Mouse (Mus musculus) embryonic fibroblast, embryonic 13.5 days (primary cell): ENCODE results near the gene Scamp2. TPM values are rescaled to one million over a fixed set of nuclear protein-coding genes. Genes with fewer than 3 reads are reported as not detected.

Experiments
- H3K27ac ChIP-seq: 2 replicates; pipeline ENCODE4 v1.5.1; 2012; ENCODE audit warnings: low read length, control low read depth, inconsistent platforms; ENCODE audit not compliant: insufficient read depth
- H3K4me1 ChIP-seq: 2 replicates; pipeline ENCODE4 v1.6.1; 2011; ENCODE audit warnings: low read length; ENCODE audit not compliant: control insufficient read depth, insufficient read depth
- H3K4me3 ChIP-seq: 2 replicates; pipeline ENCODE4 v1.5.1; 2011; ENCODE audit warnings: mild to moderate bottlenecking, control low read depth, low read length; ENCODE audit not compliant: insufficient read depth
- CTCF ChIP-seq: IDR thresholded peaks from 2 replicates; pipeline ENCODE4 v1.5.1; 2011; ENCODE audit warnings: mild to moderate bottlenecking, control low read depth, low read length, moderate library complexity, borderline replicate concordance; ENCODE audit not compliant: insufficient read depth
- POLR2A ChIP-seq: IDR thresholded peaks from 2 replicates; pipeline ENCODE4 v1.6.1; 2011; ENCODE audit warnings: low read depth, mild to moderate bottlenecking, control low read depth, low read length, moderate library complexity
- polyA plus RNA-seq: library from polyadenylated mRNA; stranded (reverse); fragments of >200 nt; gene quantifications from 2 replicates; pipeline ENCODE4 v1.2.4, GENCODE M21; 2011; ENCODE audit warnings: low read depth; ENCODE audit not compliant: missing spikeins, insufficient read length

Scamp2 gene
- polyA plus RNA-seq, 1 experiment: 38.2 TPM

DNA sequence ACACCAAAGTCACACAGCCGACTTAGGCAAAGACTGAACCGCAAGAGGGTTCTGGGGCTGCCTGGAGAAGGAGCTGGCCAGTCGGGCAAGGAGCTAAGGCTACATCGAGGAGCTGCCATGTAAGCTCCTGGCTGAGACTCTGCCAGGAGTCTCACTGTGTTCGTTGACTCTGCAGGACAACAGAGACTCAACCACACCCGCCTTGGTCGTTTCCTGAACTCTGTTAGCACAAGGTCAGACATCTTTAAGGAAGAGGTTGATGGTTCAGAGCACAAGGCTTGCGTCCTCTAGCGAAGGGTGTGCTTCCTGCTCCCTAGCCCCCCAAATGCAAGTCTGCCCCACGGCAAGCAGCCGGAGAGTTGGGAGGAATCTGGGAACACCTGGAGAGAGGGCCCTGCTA is 12.9 kb upstream of the Scamp2 start:
- no peak for TF ChIP-seq CTCF
- TF ChIP-seq POLR2A: no peak

DNA sequence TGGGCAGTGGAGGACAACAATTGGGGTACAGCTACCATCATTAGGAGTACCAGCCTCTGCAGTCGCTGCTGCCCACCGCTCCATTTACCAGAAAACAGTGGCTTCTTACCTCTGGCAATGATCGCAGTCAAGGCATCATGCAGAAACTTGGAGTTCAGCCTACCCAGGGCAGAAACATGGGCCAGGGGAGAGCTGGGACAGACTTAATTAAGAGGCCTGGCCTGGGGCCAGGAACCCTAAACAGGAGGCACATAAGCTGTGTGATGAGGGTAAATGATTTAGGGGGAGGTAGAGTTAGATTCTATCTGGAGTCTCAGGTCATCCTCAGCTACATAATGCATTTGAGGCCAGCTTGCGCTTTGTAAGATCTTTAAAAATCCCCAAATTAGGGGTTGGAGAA is 11.6 kb upstream of the Scamp2 start:
- Histone ChIP-seq H3K27ac (no peak overlapping the region), H3K4me3 (no peak overlapping the region), H3K4me1 (peaks cover 4% of the 10 kb centered on the region; the same call in 1 of the 2 replicates)
- TF ChIP-seq POLR2A (no peak), CTCF (no peak)

More for the DNA sequence above, 12.9 kb upstream of the Scamp2 start:
- Histone ChIP-seq H3K27ac (no peak overlapping the region), H3K4me1 (peaks cover 4% of the 10 kb centered on the region; the same call in 1 of the 2 replicates), H3K4me3 (no peak overlapping the region)

DNA sequence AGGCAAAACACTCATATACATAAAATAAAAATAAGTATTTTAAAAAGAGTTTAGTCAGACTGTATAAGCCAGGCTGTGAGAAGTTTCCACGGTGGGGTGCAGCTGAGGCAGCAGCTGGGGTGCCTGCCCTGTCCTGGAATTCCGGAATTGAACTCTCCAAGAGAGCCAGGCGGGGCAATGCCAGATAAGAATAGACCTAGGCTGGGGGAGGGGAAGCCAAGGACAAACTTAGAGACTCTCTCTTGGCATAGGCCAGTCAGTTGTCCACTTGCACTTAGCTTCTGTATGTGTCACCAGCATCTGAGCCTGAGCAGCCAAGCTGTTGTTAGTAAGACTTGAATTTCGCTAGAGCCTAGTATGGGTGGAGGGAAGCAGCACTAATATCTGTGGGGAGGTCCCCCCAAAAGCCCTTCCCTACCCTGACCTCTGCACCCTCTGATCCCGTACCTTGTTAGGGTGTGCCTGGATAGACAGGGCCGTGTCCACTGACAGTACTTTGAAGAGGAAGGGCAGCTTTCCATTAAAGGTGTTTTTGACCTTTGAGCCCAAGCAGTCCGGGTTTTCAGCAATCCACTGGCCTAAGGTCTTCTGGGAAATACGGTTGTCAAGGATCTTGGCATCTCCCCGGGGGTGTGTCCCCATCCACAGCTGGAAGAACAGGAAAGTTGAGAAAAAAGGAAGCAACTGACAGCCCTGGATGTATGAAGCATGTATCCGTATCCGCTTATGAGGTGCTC is 10.4 kb upstream of the Scamp2 start:
- TF ChIP-seq CTCF (no peak), POLR2A (no peak)
- H3K4me1 ChIP-seq: peaks cover 4% of the 10 kb centered on the region; the same call in 1 of the 2 replicates
- H3K4me3 ChIP-seq: no peak overlapping the region
- no peak overlapping the region for H3K27ac ChIP-seq

DNA sequence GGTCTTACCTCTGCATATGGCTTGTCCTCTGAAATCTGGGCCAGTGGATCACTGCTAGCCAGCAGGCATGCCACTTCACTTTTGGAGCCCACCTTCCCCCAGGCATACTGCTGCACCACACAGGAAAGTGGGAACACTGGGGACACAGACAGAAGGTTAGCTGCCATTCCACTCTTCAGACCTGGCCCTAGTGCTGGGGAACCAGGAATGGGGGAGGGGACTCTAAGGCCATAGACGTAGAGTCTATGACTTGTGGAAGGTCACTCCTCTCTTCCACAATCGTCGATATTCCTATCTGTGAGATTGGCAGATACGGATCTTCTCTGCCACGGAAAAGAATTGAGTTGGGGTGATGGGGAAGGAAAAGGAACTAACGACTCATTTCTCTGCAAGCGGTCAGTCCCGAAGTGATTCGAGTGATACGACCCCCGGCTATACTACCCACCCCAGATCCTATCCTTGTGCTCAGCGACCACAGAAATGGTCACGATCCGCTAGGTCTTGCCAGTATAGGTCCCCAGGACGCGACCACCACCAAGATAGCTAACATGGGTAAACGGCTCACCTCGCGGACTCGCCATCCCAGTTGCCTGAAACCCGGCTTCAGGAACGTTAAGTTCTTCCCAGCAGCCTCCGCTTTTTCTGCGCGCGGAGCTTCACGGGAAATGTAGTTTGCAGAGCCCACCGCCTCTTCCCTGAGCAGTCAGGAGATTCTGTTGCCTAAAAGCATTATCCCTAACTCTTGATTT is 8.4 kb upstream of the Scamp2 start, which contains the start of gene Mpi:
Gene Mpi (minus strand): TSS at position 625 of the 749 bp plus-strand sequence.
- TF ChIP-seq POLR2A: peak; percentile 91
- no peak for TF ChIP-seq CTCF
- Histone ChIP-seq H3K27ac (no peak within 1 kb of the TSS), H3K4me3 (peak within 1 kb of the TSS; percentile 71), H3K4me1 (peaks cover 4% of the 10 kb centered on the region; the same call in 1 of the 2 replicates)

DNA sequence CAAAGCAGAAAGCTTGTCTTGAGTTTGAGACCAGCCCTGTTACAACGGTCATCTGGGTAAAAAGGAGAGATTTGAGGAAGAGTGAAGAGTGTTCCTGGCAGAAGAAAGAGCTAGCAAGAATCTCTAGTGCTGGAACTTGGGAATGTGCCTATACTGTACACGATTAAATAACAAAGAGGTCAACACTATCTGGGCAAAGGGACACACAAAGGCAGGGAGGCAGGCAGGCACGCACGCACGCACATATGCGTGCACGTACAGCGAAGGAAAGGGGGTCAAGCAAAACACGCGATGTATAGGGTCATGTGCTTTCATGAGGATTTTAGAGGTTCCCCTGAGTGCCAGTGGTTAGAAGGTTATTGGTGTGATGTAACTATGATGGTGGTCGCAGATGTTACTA is 7.6 kb upstream of the Scamp2 start:
- TF ChIP-seq POLR2A (no peak), CTCF (no peak)
- Histone ChIP-seq H3K4me1 (peaks cover 4% of the 10 kb centered on the region; the same call in 1 of the 2 replicates), H3K27ac (no peak overlapping the region), H3K4me3 (no peak overlapping the region)

DNA sequence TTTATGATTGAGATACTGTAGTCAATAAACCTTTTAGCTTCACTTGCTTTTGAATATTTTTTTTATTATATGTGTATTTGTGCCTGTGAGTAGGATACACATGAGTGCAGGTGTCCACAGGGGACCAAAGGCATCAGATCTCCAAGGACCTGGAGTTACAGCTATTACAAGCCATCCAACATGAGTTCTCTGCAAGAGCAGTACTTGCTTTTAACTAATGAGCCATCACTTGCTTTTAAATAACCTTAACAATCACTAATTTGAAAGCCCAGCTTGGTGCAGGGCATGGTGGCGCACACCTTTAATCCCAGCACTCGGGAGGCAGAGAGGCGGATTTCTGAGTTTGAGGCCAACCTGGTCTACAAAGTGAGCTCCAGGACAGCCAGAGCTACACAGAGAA is 6.0 kb upstream of the Scamp2 start:
- TF ChIP-seq POLR2A: no peak
- no peak for TF ChIP-seq CTCF

DNA sequence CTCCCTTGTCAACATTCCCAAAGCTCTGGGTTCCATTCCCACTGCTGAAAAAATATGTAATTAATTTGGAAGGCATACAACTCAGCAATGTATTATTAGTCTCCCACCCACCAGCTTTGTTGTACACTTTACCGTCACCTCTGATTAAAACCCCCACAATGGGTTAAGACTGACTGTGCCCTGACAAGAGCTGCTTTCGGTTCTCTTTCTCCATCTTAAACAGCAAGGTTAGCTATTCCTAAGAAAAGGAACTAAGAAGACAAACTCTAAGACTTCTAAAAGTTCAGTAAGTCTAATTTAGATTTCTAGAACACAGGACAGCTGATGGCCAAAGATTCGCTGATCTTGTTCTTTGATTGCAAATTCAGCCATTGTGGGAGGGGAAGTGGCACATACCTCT is 3.5 kb upstream of the Scamp2 start:
- no peak overlapping the region for H3K27ac ChIP-seq
- peaks cover 3% of the 10 kb centered on the region for H3K4me1 ChIP-seq
- no peak overlapping the region for H3K4me3 ChIP-seq
- TF ChIP-seq POLR2A (no peak), CTCF (no peak)

More for the DNA sequence above, 6.0 kb upstream of the Scamp2 start:
- no peak overlapping the region for H3K4me3 ChIP-seq
- peaks cover 4% of the 10 kb centered on the region; the same call in 1 of the 2 replicates for H3K4me1 ChIP-seq
- no peak overlapping the region for H3K27ac ChIP-seq

DNA sequence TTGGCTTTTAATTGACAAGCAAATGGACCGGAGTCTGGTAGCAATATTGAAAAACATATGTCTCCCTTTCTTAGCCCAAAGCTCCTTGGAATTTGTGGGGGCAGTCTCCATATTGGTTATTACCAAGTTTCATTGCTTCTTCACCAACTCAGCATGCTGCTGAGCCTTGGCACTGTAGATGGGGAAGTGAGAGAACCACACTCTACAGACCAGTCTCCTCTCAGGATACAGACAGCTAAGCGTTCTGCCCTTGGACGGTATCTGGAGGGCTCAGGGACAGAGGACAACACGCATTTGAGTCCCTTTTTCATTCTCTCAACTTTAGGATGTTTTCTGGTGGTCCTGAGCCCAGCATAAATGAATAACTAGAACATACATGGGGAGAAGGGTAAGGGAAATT is 2.1 kb upstream of the Scamp2 start:
- no peak for TF ChIP-seq CTCF
- Histone ChIP-seq H3K4me1 (peaks cover 5% of the 10 kb centered on the region), H3K4me3 (no peak overlapping the region), H3K27ac (no peak overlapping the region)

DNA sequence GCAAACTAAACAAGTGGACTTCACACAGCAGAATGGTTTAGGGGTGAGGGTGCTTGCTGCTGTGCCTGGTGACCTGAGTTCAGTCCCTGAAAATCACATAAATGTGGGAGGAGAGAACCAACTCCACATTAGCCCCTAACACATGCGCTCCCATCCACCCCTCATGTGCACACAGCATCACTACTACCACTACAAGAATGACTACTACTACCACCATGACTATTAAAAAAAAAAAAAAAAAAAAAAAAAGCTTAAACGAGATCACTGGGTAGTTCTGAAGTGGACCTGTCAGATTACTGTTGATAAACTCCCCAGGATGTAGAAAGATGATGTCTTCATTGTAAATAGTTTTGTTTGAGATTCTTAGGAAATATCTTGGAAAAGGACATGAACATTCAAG is 1.2 kb upstream of the Scamp2 start:
- TF ChIP-seq CTCF (no peak), POLR2A (no peak)
- H3K27ac ChIP-seq: no peak overlapping the region
- H3K4me1 ChIP-seq: peaks cover 5% of the 10 kb centered on the region
- no peak overlapping the region for H3K4me3 ChIP-seq

DNA sequence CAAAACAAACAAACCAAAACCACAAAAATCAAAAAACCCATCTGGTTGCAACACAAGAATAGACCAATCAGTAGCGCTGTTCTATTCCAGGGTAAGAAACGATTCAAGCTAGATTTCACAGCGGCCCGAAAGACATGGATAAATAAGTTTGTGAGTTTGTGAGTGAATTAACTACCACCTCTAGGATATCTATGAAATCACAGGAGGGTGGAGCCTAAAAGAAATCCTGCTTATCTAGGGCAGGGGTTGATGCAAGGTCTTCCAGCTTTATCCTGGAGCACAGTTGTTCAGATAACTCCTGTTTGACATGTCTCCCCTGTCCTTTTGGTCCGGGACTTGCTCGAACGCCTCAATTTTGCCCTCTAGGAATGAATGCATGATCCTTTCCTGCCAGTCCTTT is 480 bp upstream of the Scamp2 start:
- TF ChIP-seq CTCF (no peak), POLR2A (no peak)
- Histone ChIP-seq H3K4me3 (peak overlapping the region; percentile 72), H3K27ac (no peak overlapping the region)

More for the DNA sequence above, 480 bp upstream of the Scamp2 start:
- H3K4me1 ChIP-seq: peaks cover 5% of the 10 kb centered on the region
